Mouse (Mus musculus) stomach, postnatal 0 days (tissue): Measurements from ENCODE around the gene C1d. TPM values are rescaled to one million over a fixed set of nuclear protein-coding genes. Genes with fewer than 3 reads are reported as not detected.
A peak's percentile ranks its signal among the peaks of the same experiment; 100 is the strongest.

Source experiments
- ATAC-seq: fragments of 200-750 bp; cut with Nextera tagmentation; 2 replicates; pipeline ENCODE4 v1.8.0; 2017; ENCODE audit not compliant: low FRiP score, low TSS enrichment
- DNase-seq: peaks from one replicate; pipeline ENCODE4 v3.0.0-alpha.2; 2016; ENCODE audit warnings: low spot score
- H3K27ac ChIP-seq: fragments of 300-500 bp; sonication (generic); replicated peaks from 2 replicates; pipeline ENCODE4 v1.5.1; 2014; ENCODE audit warnings: mild to moderate bottlenecking, control low read depth
- H3K27me3 ChIP-seq: fragments of 300-500 bp; sonication (generic); 2 replicates; pipeline ENCODE4 v1.6.1; 2014; ENCODE audit warnings: low read length; ENCODE audit not compliant: control insufficient read depth, insufficient read depth
- H3K36me3 ChIP-seq: fragments of 300-500 bp; sonication (generic); 2 replicates; pipeline ENCODE4 v1.6.1; 2014; ENCODE audit warnings: low read length, mixed read lengths; ENCODE audit not compliant: control insufficient read depth, insufficient read depth
- H3K4me1 ChIP-seq: fragments of 300-500 bp; sonication (generic); replicated peaks from 2 replicates; pipeline ENCODE4 v1.6.1; 2014; ENCODE audit warnings: antibody characterized with exemption; ENCODE audit not compliant: control insufficient read depth, insufficient read depth
- H3K4me2 ChIP-seq: fragments of 300-500 bp; sonication (generic); replicated peaks from 2 replicates; pipeline ENCODE4 v1.6.1; 2014; ENCODE audit warnings: low read depth, mild to moderate bottlenecking, control low read depth, moderate library complexity
- H3K4me3 ChIP-seq: fragments of 300-500 bp; sonication (generic); 2 replicates; pipeline ENCODE4 v1.5.1; 2014; ENCODE audit warnings: low read depth, low read length, control low read depth
- H3K9ac ChIP-seq: fragments of 300-500 bp; sonication (generic); 2 replicates; pipeline ENCODE4 v1.6.1; 2014; ENCODE audit warnings: mild to moderate bottlenecking, low read length, control low read depth, mixed read lengths
- H3K9me3 ChIP-seq: fragments of 300-500 bp; sonication (generic); 2 replicates; pipeline ENCODE4 v1.6.1; 2016; ENCODE audit warnings: low read length; ENCODE audit not compliant: control insufficient read depth
- CTCF ChIP-seq: IDR thresholded peaks from 2 replicates; pipeline ENCODE4 v1.5.1; 2016; ENCODE audit warnings: antibody characterized with exemption, low read depth, mild to moderate bottlenecking, moderate library complexity
- EP300 ChIP-seq: optimal IDR thresholded peaks from 2 replicates; pipeline ENCODE3; 2016; ENCODE audit warnings: antibody characterized with exemption
- WGBS: fragments of 180-500 bp; shearing (Covaris S2); extraction: QIAGEN DNeasy Blood & Tissue Kit; methylation state at CpG from one replicate; pipeline ENCODE4 v1.1.7; 2014; 5-methylcytosine and 5-hydroxymethylcytosine counted together
- polyA plus RNA-seq: library from polyadenylated mRNA; unstranded; fragments of >200 nt; fragmentation: Nextera tagmentation; extraction: Ambion mirVana; gene quantifications from 2 replicates; pipeline ENCODE4 v1.2.1, GENCODE M21; 2015

Gene C1d
- polyA plus RNA-seq, 1 experiment from 2014 or later = 89.1 TPM

GRCm38 (mm10) chr11:17267176-17267575 is 9.8 kb downstream of the C1d start:
- H3K27me3 ChIP-seq = no peaks in the 10 kb centered on the region
- no peaks in the 10 kb centered on the region for H3K9me3 ChIP-seq
- TF ChIP-seq EP300 = no peak
- TF ChIP-seq CTCF = no peak
- H3K27ac ChIP-seq = no peak overlapping the region
- no peak overlapping the region for H3K4me2 ChIP-seq
- H3K36me3 ChIP-seq = no peaks in the 10 kb centered on the region; the same call in 1 of the 2 replicates
- 81% methylated on average over 4 of the region's 4 CpGs for whole genome bisulfite sequencing
- H3K4me1 ChIP-seq = no peaks in the 10 kb centered on the region
- no peak overlapping the region for H3K4me3 ChIP-seq
- DNase-seq (no peak), ATAC-seq (no peak)
- no peak overlapping the region for H3K9ac ChIP-seq

- H3K36me3 ChIP-seq = no peaks in the 10 kb centered on the region
- no peak overlapping the region for H3K4me2 ChIP-seq
- no peak for DNase-seq
- TF ChIP-seq EP300 = no peak
- no peak for TF ChIP-seq CTCF
- no peak for ATAC-seq
- no peaks in the 10 kb centered on the region for H3K4me1 ChIP-seq
- no peaks in the 10 kb centered on the region for H3K27me3 ChIP-seq
- H3K27ac ChIP-seq = no peak overlapping the region
- 61% methylated on average over 1 of the region's 1 CpGs for WGBS
- H3K9me3 ChIP-seq = no peaks in the 10 kb centered on the region
- no peak overlapping the region for H3K9ac ChIP-seq
- H3K4me3 ChIP-seq = no peak overlapping the region
These were observed 11.4 kb downstream of the C1d start for GRCm38 (mm10) chr11:17268801-17269200.

GRCm38 (mm10) chr11:17279959-17280358 is 22.6 kb downstream of the C1d start:
- Histone ChIP-seq H3K4me2 (no peak overlapping the region), H3K9ac (no peak overlapping the region), H3K36me3 (no peaks in the 10 kb centered on the region), H3K4me1 (no peaks in the 10 kb centered on the region; the same call in 1 of the 2 replicates), H3K9me3 (no peaks in the 10 kb centered on the region), H3K4me3 (no peak overlapping the region), H3K27me3 (no peaks in the 10 kb centered on the region), H3K27ac (no peak overlapping the region)
- TF ChIP-seq EP300 (no peak), CTCF (peak; percentile 93)
- 0 out of 2 replicates have a peak, but pooled peaks have one; percentile 8 for ATAC-seq
- peak; percentile 47 for DNase-seq
- WGBS = 14% methylated on average over 9 of the region's 9 CpGs

GRCm38 (mm10) chr11:17284055-17284454 is 26.7 kb downstream of the C1d start:
- Histone ChIP-seq H3K9me3 (no peaks in the 10 kb centered on the region), H3K36me3 (no peaks in the 10 kb centered on the region), H3K4me2 (no peak overlapping the region), H3K27me3 (no peaks in the 10 kb centered on the region), H3K4me3 (no peak overlapping the region), H3K4me1 (no peaks in the 10 kb centered on the region), H3K9ac (no peak overlapping the region), H3K27ac (no peak overlapping the region)
- ATAC-seq (no peak), DNase-seq (no peak)
- WGBS = 74% methylated on average over 10 of the region's 10 CpGs
- TF ChIP-seq EP300 (no peak), CTCF (peak; percentile 40)

GRCm38 (mm10) chr11:17288884-17289283 is 31.5 kb downstream of the C1d start:
- no peak overlapping the region for H3K27ac ChIP-seq
- H3K27me3 ChIP-seq = no peaks in the 10 kb centered on the region
- DNase-seq (no peak), ATAC-seq (no peak)
- H3K36me3 ChIP-seq = no peaks in the 10 kb centered on the region
- TF ChIP-seq EP300 = no peak
- TF ChIP-seq CTCF = no peak
- no peak overlapping the region for H3K4me2 ChIP-seq
- no peaks in the 10 kb centered on the region for H3K9me3 ChIP-seq
- no peaks in the 10 kb centered on the region for H3K4me1 ChIP-seq
- H3K9ac ChIP-seq = no peak overlapping the region
- no peak overlapping the region for H3K4me3 ChIP-seq

GRCm38 (mm10) chr11:17306007-17306891 is 48.9 kb downstream of the C1d start:
- no peak overlapping the region for H3K9ac ChIP-seq
- H3K4me1 ChIP-seq = no peaks in the 10 kb centered on the region; the same call in 1 of the 2 replicates
- TF ChIP-seq EP300 (no peak), CTCF (no peak)
- H3K4me3 ChIP-seq = no peak overlapping the region
- no peaks in the 10 kb centered on the region for H3K36me3 ChIP-seq
- no peaks in the 10 kb centered on the region for H3K27me3 ChIP-seq
- 39% methylated on average over 8 of the region's 8 CpGs for WGBS
- no peak overlapping the region for H3K4me2 ChIP-seq
- no peaks in the 10 kb centered on the region for H3K9me3 ChIP-seq
- no peak for ATAC-seq
- 0 out of 2 replicates have a peak overlapping the region, but pooled peaks have one; percentile 2 for H3K27ac ChIP-seq
- peak; percentile 15 for DNase-seq
